Mouse (Mus musculus): Measurements from ENCODE around the gene Ldlr. TPM values are rescaled to one million over a fixed set of nuclear protein-coding genes. Genes with fewer than 3 reads are reported as not detected.

Ldlr gene
- 100 to 1,000 TPM; 231 to 278 TPM for total RNA-seq (2023)

DNA sequence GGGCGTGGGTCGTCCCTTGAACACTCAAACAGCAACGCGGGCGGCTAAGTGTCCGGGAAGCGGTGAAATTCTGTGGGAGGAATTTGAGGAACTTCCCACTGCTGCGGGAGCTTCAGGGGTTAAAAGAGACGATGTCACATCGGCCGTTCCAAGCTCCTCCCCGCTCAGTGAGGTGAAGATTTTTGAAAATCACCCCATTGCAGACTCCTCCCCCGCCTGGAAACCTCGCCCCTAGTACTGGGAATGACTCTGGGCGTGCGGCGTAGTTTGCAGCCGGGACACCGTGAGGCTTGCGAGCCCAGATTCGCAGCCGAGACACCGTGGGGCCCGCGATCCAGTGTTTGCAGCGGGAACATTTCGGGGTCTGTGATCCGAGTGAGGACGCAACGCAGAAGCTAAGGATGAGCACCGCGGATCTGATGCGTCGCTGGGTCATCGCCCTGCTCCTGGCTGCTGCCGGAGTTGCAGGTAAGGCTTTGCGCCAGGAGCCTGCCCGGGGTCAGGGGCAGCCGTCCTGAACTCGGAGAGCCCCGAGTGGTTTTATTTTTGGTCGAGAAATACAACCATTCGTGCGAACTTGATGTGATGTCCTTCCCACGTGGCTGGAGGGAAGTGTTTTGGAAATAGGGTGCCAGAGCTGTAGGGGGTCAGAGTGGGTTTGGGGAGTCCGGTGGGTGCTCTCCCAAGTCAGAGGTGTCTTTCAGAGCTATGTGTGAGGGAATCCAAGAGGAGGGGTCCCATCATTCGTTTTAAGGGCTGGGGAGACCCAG lies at the start of gene Ldlr:
TSS of gene Ldlr (plus strand) at position 107 of the 770 bp plus-strand sequence.

DNA sequence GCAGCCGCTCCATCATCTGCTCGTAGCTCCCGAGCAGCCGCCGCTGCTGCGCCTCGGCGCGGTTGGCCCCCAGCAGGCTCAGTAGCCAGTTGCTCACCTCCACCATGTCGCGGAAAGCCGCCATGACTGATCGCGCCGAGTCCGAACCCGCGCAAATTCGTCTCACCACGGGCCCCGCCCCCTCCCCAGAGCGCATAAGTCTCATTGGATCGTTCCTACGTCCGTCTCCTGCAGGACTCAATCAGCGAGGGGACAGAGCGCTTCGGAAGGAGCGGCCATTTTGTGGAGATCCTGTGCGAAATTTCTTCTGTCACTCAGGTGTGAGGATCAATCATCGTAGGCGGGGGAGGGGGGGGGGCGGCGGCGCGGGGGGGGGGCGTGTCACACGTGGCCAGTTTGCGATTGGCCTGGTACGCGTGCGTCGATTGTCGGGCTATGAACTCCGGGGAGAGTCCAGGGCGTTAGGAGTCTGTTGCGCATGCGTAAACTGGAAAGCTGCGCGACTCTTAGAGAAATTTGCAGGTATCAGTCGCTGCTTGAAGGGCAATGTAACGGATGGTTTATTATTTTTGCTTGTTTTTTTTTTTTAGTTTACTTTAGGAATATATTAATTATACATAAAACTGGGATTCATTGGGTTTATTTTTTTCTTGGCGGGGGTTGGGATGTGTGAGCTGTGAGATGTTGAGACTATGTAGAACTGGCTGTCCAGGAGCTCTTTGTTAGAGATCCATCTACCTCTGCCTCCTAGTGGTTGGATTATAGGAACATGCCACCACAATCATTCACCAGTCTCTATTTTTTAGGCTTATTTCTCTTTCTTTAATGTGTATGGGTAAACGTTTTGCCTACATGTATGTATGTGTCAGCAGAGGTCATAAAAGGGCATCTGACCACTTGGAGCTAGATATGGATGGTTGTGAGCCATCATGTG lies 37.1 kb downstream of the Ldlr start, which contains the start of gene Spc24:
TSS of gene Spc24 (minus strand) at position 149 of the 934 bp plus-strand sequence.

DNA sequence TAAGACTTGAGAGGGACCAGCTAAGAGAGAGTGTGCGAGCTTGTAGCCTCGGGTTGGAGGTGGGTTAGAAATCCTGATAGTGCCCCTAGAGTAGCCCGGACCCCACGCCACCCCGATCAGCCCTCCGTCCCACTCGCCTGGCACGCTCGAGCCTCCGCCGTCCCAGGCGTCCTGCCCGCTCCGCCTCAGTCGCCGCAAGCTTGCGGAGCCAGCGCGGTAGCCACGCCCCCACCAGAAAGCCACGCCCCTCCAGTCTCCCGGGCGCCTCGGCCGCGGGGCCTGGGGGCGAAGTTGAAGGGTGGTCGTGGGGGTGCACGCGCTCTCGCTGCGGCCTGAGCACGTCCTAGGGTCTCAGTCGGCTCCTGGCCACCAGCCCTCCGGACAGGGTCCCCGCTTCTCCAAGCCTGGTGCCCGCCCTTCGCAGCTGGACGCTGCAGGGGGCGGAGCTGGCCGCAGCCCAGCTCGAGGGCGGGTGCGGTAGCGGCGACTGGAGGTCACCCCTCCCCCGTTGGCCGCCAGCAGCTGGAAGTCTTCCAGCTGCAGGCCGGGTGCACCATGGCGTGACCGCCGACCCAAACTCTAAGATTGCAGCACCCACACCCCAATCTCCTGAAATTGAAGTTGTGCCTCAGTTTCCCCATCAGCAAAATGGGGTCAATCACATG lies 75.2 kb downstream of the Ldlr start, which contains the start of gene Kank2:
TSS of gene Kank2 (minus strand) at position 400 of the 665 bp plus-strand sequence.

Other genes starting within 250 kb of the Ldlr start
- 1 to 10 TPM; 6.6 TPM for gene Tmed1, start 213.2 kb upstream of the Ldlr start, total RNA-seq (2023)
- gene AB124611, start 197.3 kb upstream of the Ldlr start, total RNA-seq (2023), result 100 to 1,000 TPM; 254 to 282 TPM
- 10 to 100 TPM; 60.6 to 61.5 TPM for gene Carm1, start 176.6 kb upstream of the Ldlr start, total RNA-seq (2023)
- 10 to 100 TPM; 19.9 to 21.8 TPM for gene Timm29, start 130.8 kb upstream of the Ldlr start, total RNA-seq (2023)
- gene Yipf2, start 130.7 kb upstream of the Ldlr start, total RNA-seq (2023), result 10 to 100 TPM; 11.0 to 11.7 TPM
- gene Smarca4, start 107.3 kb upstream of the Ldlr start, total RNA-seq (2023), result 10 to 100 TPM; 76.9 to 81.7 TPM
- gene Spc24, start 36.8 kb downstream of the Ldlr start, total RNA-seq (2023), result under 1 TPM; 0.71 to 0.94 TPM
- 1 to 10 TPM in 1 of 2 experiments, under 1 TPM in 1; 0.84 to 1.2 TPM for gene Kank2, start 75.3 kb downstream of the Ldlr start, total RNA-seq (2023)
- not detected for gene Angptl8, start 112.0 kb downstream of the Ldlr start, total RNA-seq (2023)
- gene Dock6, start 129.2 kb downstream of the Ldlr start, total RNA-seq (2023), result 1 to 10 TPM; 4.2 to 4.6 TPM
- gene Rab3d, start 194.7 kb downstream of the Ldlr start, total RNA-seq (2023), result 10 to 100 TPM; 24.6 to 30.4 TPM
- gene Ccdc159, start 204.0 kb downstream of the Ldlr start, total RNA-seq (2023), result 1 to 10 TPM in 1 of 2 experiments, not detected in 1; 1.2 TPM
- gene Tmem205, start 204.1 kb downstream of the Ldlr start, total RNA-seq (2023), result 10 to 100 TPM; 12.4 to 14.3 TPM
- 1 to 10 TPM; 1.1 to 1.2 TPM for gene Plppr2, start 213.6 kb downstream of the Ldlr start, total RNA-seq (2023)
- 1 to 10 TPM; 6.1 to 6.2 TPM for gene Swsap1, start 232.3 kb downstream of the Ldlr start, total RNA-seq (2023)
- gene Epor, start 240.0 kb downstream of the Ldlr start, total RNA-seq (2023), result 1 to 10 TPM; 5.6 to 6.4 TPM